Comparison of ENCODE assay signal across 8 mouse cellular contexts in the genomic region with DNA sequence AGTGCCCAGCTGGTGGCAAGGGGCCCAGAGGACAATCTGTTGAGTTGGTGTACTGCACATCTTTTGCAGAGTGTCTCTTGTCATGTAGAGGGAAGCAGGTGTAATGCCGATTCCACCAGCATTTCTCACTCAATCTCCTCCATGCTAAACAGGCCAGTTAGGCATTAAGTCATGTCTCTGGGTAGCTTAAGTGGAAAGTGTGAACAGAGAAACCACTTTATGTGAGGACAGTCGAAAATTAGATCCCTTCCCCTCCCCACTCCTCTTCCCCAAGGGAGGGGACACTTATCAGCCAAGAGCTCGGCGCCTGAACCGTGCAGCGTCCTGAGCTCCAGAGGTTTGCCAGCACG. TPM values are rescaled to one million over a fixed set of nuclear protein-coding genes. Genes with fewer than 3 reads are reported as not detected.
A peak's percentile ranks its signal among the peaks of the same experiment; 100 is the strongest.
DNase-seq lines count a peak whose midpoint lies in the region; ATAC-seq and TF ChIP-seq lines count a peak whose summit lies in the region.

No protein-coding gene starts in this region.

- no peaks in the 10 kb centered on the region for H3K36me3 ChIP-seq in kidney, postnatal 0 days (ENCODE audit: insufficient read depth, low read length)
- H3K36me3 ChIP-seq in kidney, adult 2 months (ENCODE audit: control insufficient read depth, insufficient read depth, low read length): no peaks in the 10 kb centered on the region
- no peaks in the 10 kb centered on the region for H3K36me3 ChIP-seq in forebrain, embryonic 10.5 days (replicated peaks)
- no peaks in the 10 kb centered on the region for H3K36me3 ChIP-seq in intestine, postnatal 0 days (ENCODE audit: control insufficient read depth, insufficient read depth)
- H3K36me3 ChIP-seq in neural tube, embryonic 13.5 days: no peaks in the 10 kb centered on the region
- no peaks in the 10 kb centered on the region for H3K36me3 ChIP-seq in thymus, adult 2 months (ENCODE audit: control insufficient read depth, insufficient read depth, low read length)

- peaks cover 16% of the 10 kb centered on the region; the same call in 1 of the 2 replicates for H3K4me1 ChIP-seq in kidney, postnatal 0 days (replicated peaks; ENCODE audit: insufficient read depth, low read length)
- no peaks in the 10 kb centered on the region for H3K4me1 ChIP-seq in kidney, adult 2 months (ENCODE audit: control insufficient read depth, insufficient read depth, low read length)
- peaks cover 27% of the 10 kb centered on the region for H3K4me1 ChIP-seq in forebrain, embryonic 10.5 days
- H3K4me1 ChIP-seq in intestine, postnatal 0 days (replicated peaks; ENCODE audit: control insufficient read depth, insufficient read depth, low read length): peaks cover 4% of the 10 kb centered on the region; the same call in 1 of the 2 replicates
- H3K4me1 ChIP-seq in neural tube, embryonic 13.5 days (replicated peaks): peaks cover 27% of the 10 kb centered on the region
- peaks cover 8% of the 10 kb centered on the region; the same call in 1 of the 2 replicates for H3K4me1 ChIP-seq in thymus, adult 2 months (replicated peaks; ENCODE audit: control insufficient read depth, insufficient read depth, low read length)
- no peaks in the 10 kb centered on the region for H3K4me1 ChIP-seq in lung, adult 2 months (ENCODE audit: control insufficient read depth, insufficient read depth, low read length)

- 6% methylated on average over 7 of the region's 7 CpGs for WGBS in kidney, postnatal 0 days
- 8% methylated on average over 7 of the region's 7 CpGs for WGBS in kidney, adult 2 months
- 3% methylated on average over 7 of the region's 7 CpGs for WGBS in forebrain, embryonic 10.5 days
- 7% methylated on average over 7 of the region's 7 CpGs for WGBS in intestine, postnatal 0 days
- WGBS in neural tube, embryonic 13.5 days: 6% methylated on average over 7 of the region's 7 CpGs
- WGBS in thymus, adult 2 months: 9% methylated on average over 7 of the region's 7 CpGs
- 8% methylated on average over 7 of the region's 7 CpGs for WGBS in lung, adult 2 months

- peak overlapping the region; percentile 68 for H3K4me2 ChIP-seq in kidney, postnatal 0 days (ENCODE audit: low read length)
- H3K4me2 ChIP-seq in intestine, postnatal 0 days (replicated peaks; ENCODE audit: low read depth): peak overlapping the region; percentile 69
- H3K4me2 ChIP-seq in neural tube, embryonic 13.5 days: peak overlapping the region; percentile 89

- H3K4me3 ChIP-seq in kidney, postnatal 0 days (replicated peaks; ENCODE audit: low read depth, low read length): peak overlapping the region; percentile 33
- no peak overlapping the region for H3K4me3 ChIP-seq in kidney, adult 2 months (ENCODE audit: insufficient read depth, low read depth, low read length)
- H3K4me3 ChIP-seq in forebrain, embryonic 10.5 days: peak overlapping the region; percentile 59
- H3K4me3 ChIP-seq in intestine, postnatal 0 days (ENCODE audit: low read depth, low read length): peak overlapping the region; percentile 47
- peak overlapping the region; percentile 49 for H3K4me3 ChIP-seq in neural tube, embryonic 13.5 days
- no peak overlapping the region for H3K4me3 ChIP-seq in thymus, adult 2 months (ENCODE audit: control insufficient read depth, insufficient read depth, low read length)
- H3K4me3 ChIP-seq in lung, adult 2 months (replicated peaks; ENCODE audit: extremely low read depth, low read depth, low read length): no peak overlapping the region

- no peak overlapping the region for H3K27ac ChIP-seq in kidney, postnatal 0 days
- no peak overlapping the region for H3K27ac ChIP-seq in kidney, adult 2 months (ENCODE audit: insufficient read depth, low read depth, low read length)
- no peak overlapping the region for H3K27ac ChIP-seq in forebrain, embryonic 10.5 days
- no peak overlapping the region for H3K27ac ChIP-seq in intestine, postnatal 0 days (ENCODE audit: low read depth, low read length)
- H3K27ac ChIP-seq in neural tube, embryonic 13.5 days (replicated peaks): no peak overlapping the region
- H3K27ac ChIP-seq in thymus, adult 2 months (ENCODE audit: control insufficient read depth, insufficient read depth, low read length): no peak overlapping the region

- no peak for ATAC-seq in kidney, postnatal 0 days (replicated peaks; ENCODE audit: low FRiP score, low read depth)
- ATAC-seq in intestine, postnatal 0 days: no peak
- no peak for ATAC-seq in neural tube, embryonic 13.5 days (ENCODE audit: low read depth)

- no peaks in the 10 kb centered on the region for H3K9me3 ChIP-seq in kidney, postnatal 0 days (replicated peaks; ENCODE audit: low read length)
- H3K9me3 ChIP-seq in forebrain, embryonic 10.5 days: no peaks in the 10 kb centered on the region
- H3K9me3 ChIP-seq in intestine, postnatal 0 days (ENCODE audit: control insufficient read depth): no peaks in the 10 kb centered on the region
- H3K9me3 ChIP-seq in neural tube, embryonic 13.5 days: no peaks in the 10 kb centered on the region

- TF ChIP-seq CTCF in kidney, postnatal 0 days (IDR thresholded peaks at IDR 0.05; ENCODE audit: low read depth): no peak
- TF ChIP-seq CTCF in kidney, adult 2 months (conservative IDR thresholded peaks at IDR 0.05; ENCODE audit: insufficient read depth, insufficient read length, low read depth, low read length): no peak
- TF ChIP-seq CTCF in intestine, postnatal 0 days (IDR thresholded peaks at IDR 0.05; ENCODE audit: low read depth): no peak
- no peak for TF ChIP-seq CTCF in thymus, adult 2 months (IDR thresholded peaks at IDR 0.05; ENCODE audit: borderline replicate concordance, control insufficient read depth, extremely low read depth, insufficient read depth, low read length, poor library complexity)
- TF ChIP-seq CTCF in lung, adult 2 months (IDR thresholded peaks at IDR 0.05; ENCODE audit: insufficient read depth, low read length): no peak

- H3K27me3 ChIP-seq in kidney, postnatal 0 days (ENCODE audit: insufficient read depth, low read length): peaks cover 34% of the 10 kb centered on the region
- H3K27me3 ChIP-seq in kidney, adult 2 months (replicated peaks; ENCODE audit: control insufficient read depth, insufficient read depth, low read length): peaks cover 2% of the 10 kb centered on the region; the same call in 1 of the 2 replicates
- peaks cover 84% of the 10 kb centered on the region for H3K27me3 ChIP-seq in forebrain, embryonic 10.5 days (ENCODE audit: poor library complexity, severe bottlenecking)
- peaks cover 38% of the 10 kb centered on the region for H3K27me3 ChIP-seq in intestine, postnatal 0 days (replicated peaks; ENCODE audit: control insufficient read depth, insufficient read depth, low read length)
- H3K27me3 ChIP-seq in neural tube, embryonic 13.5 days: peaks cover 83% of the 10 kb centered on the region
- peaks cover 7% of the 10 kb centered on the region; the same call in 1 of the 2 replicates for H3K27me3 ChIP-seq in thymus, adult 2 months (ENCODE audit: control insufficient read depth, insufficient read depth, low read length)

- H3K9ac ChIP-seq in kidney, postnatal 0 days (ENCODE audit: low read depth, low read length): no peak overlapping the region
- H3K9ac ChIP-seq in intestine, postnatal 0 days (ENCODE audit: low read depth, low read length): no peak overlapping the region
- peak overlapping the region; percentile 63 for H3K9ac ChIP-seq in neural tube, embryonic 13.5 days

- TF ChIP-seq POLR2A in kidney, adult 2 months (IDR thresholded peaks at IDR 0.05; ENCODE audit: low read depth, low read length): no peak
- TF ChIP-seq POLR2A in thymus, adult 2 months (IDR thresholded peaks at IDR 0.05; ENCODE audit: control insufficient read depth, extremely low read depth, insufficient read depth, low read length, poor library complexity): no peak
- no peak for TF ChIP-seq POLR2A in lung, adult 2 months (IDR thresholded peaks at IDR 0.05; ENCODE audit: borderline replicate concordance, extremely low read depth, low read depth, low read length)

- DNase-seq in kidney, postnatal 0 days (ENCODE audit: low spot score): no peak
- no peak for DNase-seq in kidney, adult 2 months
- DNase-seq in forebrain, embryonic 10.5 days (ENCODE audit: extremely low spot score, low spot score): no peak
- no peak for DNase-seq in thymus, adult 2 months
- DNase-seq in cerebellum, postnatal 4 days (ENCODE audit: low spot score in 2 of 2): no peak
- DNase-seq in lung, adult 2 months: no peak

RNA-seq across cellular contexts. Expression of gene Insm2, which starts 0.7 kb away (rescaled TPM):
- polyA plus RNA-seq in kidney, postnatal 0 days (2015; fragmentation: Nextera tagmentation; extraction: Ambion mirVana): 0.08 and 0.09 TPM in 2 replicates
- 0.09 TPM in 1 of 2 replicates, not detected in the other for polyA plus RNA-seq in kidney, adult 2 months (2012; rRNA removed)
- polyA plus RNA-seq in forebrain, embryonic 10.5 days (2016; fragmentation: Nextera tagmentation; extraction: Ambion mirVana): 0.30 and 0.38 TPM in 2 replicates
- 0.04 TPM in 1 of 2 replicates, not detected in the other for polyA plus RNA-seq in intestine, postnatal 0 days (2015; fragmentation: Nextera tagmentation; extraction: Ambion mirVana)
- polyA plus RNA-seq in neural tube, embryonic 13.5 days (2015; fragmentation: Nextera tagmentation; extraction: Ambion mirVana): 1.2 and 1.6 TPM in 2 replicates
- polyA plus RNA-seq in thymus, adult 2 months (2012; rRNA removed): 0.03 and 0.10 TPM in 2 replicates
- polyA plus RNA-seq in lung, adult 2 months (2012; rRNA removed): not detected in 2 replicates

RNA-seq across cellular contexts. Expression of gene Aldoart2, which starts 33.5 kb away (rescaled TPM):
- not detected in 2 replicates for polyA plus RNA-seq in kidney, postnatal 0 days (2015; fragmentation: Nextera tagmentation; extraction: Ambion mirVana)
- polyA plus RNA-seq in kidney, adult 2 months (2012; rRNA removed): 0.06 and 0.15 TPM in 2 replicates
- not detected in 2 replicates for polyA plus RNA-seq in forebrain, embryonic 10.5 days (2016; fragmentation: Nextera tagmentation; extraction: Ambion mirVana)
- polyA plus RNA-seq in intestine, postnatal 0 days (2015; fragmentation: Nextera tagmentation; extraction: Ambion mirVana): 0.13 TPM in 1 of 2 replicates, not detected in the other
- 0.15 TPM in 1 of 2 replicates, not detected in the other for polyA plus RNA-seq in neural tube, embryonic 13.5 days (2015; fragmentation: Nextera tagmentation; extraction: Ambion mirVana)
- polyA plus RNA-seq in thymus, adult 2 months (2012; rRNA removed): 0.09 and 0.11 TPM in 2 replicates
- not detected in 2 replicates for polyA plus RNA-seq in lung, adult 2 months (2012; rRNA removed)

Comparison
In these comparisons a context has a peak if more than half of its experiments do, and no peak if none do; other contexts are left out.
1. H3K4me3 ChIP-seq: peak in kidney, postnatal 0 days (single experiment), forebrain, embryonic 10.5 days (single experiment), intestine, postnatal 0 days (single experiment) and neural tube, embryonic 13.5 days (single experiment); none in kidney, adult 2 months (single experiment), thymus, adult 2 months (single experiment) and lung, adult 2 months (single experiment).
2. Peak in every context shown above with its lines, with median percentiles within 50 percentile points of each other: H3K4me2 ChIP-seq.